Mouse (Mus musculus) retina, postnatal 1 day (tissue): ENCODE measurements at regions not wholly inside any gene's neighbourhood (a gene's known extent, or its start where the extent isn't known, plus 50 kb on each side); places are given as distances from the start of the nearest gene placed in this dataset.

Source experiments
- DNase-seq: peaks from one replicate; pipeline ENCODE4 v3.0.0-alpha.2; 2012

DNA sequence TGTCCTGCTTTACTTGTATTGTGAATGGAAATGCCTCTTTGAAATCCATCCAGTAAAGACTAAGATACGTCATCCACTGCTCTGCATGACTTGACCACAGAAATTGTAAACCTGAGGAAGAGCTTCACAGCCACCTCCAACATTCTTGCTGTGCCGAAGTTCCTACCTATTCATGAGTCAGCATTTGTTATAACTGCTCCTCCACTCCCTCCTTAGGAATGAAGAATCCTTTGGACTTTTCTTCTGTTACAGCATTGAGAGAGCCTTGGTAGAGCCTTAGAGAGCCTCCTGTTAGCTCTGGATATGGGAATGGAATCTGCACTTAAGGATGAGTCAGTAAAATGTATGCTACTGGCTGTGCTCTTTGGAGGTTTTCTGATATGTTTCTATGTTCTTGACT is 750.5 kb upstream of the Gcfc2 start:
- no peak for DNase-seq

DNA sequence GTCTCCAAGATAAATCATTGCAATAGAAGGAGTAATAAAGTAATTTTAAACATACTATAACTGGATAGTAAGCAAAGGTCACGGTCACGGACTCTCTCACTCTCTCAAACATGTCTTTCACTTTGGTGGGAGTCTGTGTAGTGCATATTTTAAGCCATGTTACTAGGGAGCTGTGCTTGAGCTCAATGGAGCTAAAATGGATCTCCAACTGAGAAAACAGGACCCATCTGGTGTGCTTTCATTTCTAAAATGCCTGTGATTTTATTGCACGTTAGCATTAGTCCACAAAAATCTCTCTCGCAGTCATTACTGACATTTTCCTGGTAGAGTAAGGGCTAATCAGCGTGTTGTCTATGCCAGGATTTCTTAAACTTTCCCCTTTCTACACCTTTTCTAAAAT is 733.3 kb upstream of the Gcfc2 start:
- DNase-seq: no peak

DNA sequence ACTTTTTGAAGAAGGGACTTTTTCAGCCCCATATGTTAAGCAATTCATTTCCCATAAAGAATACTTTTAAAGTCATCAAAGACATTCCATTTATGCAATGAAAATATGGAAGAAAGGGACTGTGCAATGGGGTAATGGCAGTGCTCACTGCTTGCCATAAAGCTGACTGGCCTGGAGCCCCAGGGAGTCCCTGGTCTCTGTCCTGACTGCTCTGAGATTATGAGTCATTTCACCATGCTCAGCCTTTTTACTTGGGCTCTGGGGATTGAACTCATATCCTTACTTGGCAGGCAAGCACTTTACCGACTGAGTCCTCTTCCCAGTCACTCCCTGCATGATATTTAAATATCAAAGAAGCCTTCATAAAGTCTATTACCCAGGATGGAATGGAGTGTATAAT is 712.9 kb upstream of the Gcfc2 start:
- DNase-seq: no peak

DNA sequence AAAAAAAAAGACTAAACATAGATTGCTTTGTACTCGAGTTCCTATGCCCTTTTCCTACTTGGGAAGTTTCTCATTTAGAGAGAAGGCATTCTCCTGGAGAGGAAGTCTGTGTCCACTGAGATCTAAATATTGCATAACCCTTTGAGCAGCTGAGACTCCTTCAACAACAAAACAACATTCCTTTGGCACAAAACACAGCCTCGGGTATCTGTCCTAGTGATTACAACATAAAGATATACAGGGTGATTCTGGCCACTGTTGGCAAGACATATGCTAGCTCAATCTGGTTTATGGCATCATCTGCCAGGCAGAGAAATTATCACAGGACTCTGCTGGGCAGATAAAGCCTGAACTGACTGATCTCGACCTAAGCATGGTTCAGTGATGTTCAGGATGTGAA is 692.7 kb upstream of the Gcfc2 start:
- DNase-seq: peak; percentile 1

DNA sequence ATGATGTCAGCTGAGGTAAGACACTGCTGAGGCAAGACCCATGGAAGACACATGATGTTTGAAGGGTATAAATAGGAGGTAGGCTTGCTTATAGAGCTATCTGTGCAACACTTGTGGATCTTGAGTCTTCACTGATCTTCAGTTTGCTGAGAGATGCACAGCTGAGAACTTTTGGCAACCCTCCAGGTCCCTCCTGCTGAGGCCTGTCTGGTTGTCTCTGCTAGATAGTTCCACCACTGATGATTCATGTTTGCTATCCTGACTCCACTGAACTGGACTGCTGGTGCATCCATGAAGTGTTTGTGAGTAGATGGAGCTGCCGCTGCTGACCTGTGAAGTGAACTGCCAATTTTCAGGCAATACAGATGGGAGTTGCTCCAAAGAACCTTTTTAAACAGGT is 663.6 kb upstream of the Gcfc2 start:
- DNase-seq: peak; percentile 2
